Mouse (Mus musculus): ENCODE measurements around the gene 1700001C02Rik.

The 1700001C02Rik gene

GRCm38 (mm10) chr5:30495288-30495687 is 29.4 kb downstream of the 1700001C02Rik start:
- no peak for DNase-seq (ENCODE audit: low read depth)

GRCm38 (mm10) chr5:30496821-30497220 is 31.0 kb downstream of the 1700001C02Rik start:
- no peak for DNase-seq (ENCODE audit: low read depth)

GRCm38 (mm10) chr5:30497299-30497698 is 31.5 kb downstream of the 1700001C02Rik start:
- DNase-seq (ENCODE audit: low read depth): no peak

GRCm38 (mm10) chr5:30513111-30513510 is 47.3 kb downstream of the 1700001C02Rik start:
- DNase-seq (ENCODE audit: low read depth): no peak

- peak; percentile 45 for DNase-seq (ENCODE audit: low read depth)
These were observed 50.5 kb downstream of the 1700001C02Rik start for GRCm38 (mm10) chr5:30516376-30516775.

GRCm38 (mm10) chr5:30518108-30518507 is 52.3 kb downstream of the 1700001C02Rik start:
- no peak for DNase-seq (ENCODE audit: low read depth)

- DNase-seq (ENCODE audit: low read depth): no peak
These were observed 52.7 kb downstream of the 1700001C02Rik start for GRCm38 (mm10) chr5:30518547-30518946.

GRCm38 (mm10) chr5:30519494-30519893 is 53.6 kb downstream of the 1700001C02Rik start:
- no peak for DNase-seq (ENCODE audit: low read depth)

- DNase-seq (ENCODE audit: low read depth): no peak
These were observed 54.4 kb downstream of the 1700001C02Rik start for GRCm38 (mm10) chr5:30520214-30520732.

- no peak for DNase-seq (ENCODE audit: low read depth)
These were observed 56.6 kb downstream of the 1700001C02Rik start for GRCm38 (mm10) chr5:30522406-30522805.

- no peak for DNase-seq (ENCODE audit: low read depth)
These were observed 57.3 kb downstream of the 1700001C02Rik start for GRCm38 (mm10) chr5:30523131-30523530.

GRCm38 (mm10) chr5:30524213-30524612 is 58.4 kb downstream of the 1700001C02Rik start:
- DNase-seq (ENCODE audit: low read depth): no peak

- DNase-seq (ENCODE audit: low read depth): no peak
These were observed 60.3 kb downstream of the 1700001C02Rik start for GRCm38 (mm10) chr5:30525920-30526836.

- no peak for DNase-seq (ENCODE audit: low read depth)
These were observed 61.3 kb downstream of the 1700001C02Rik start for GRCm38 (mm10) chr5:30527129-30527528.

GRCm38 (mm10) chr5:30528906-30529305 is 63.1 kb downstream of the 1700001C02Rik start:
- DNase-seq (ENCODE audit: low read depth): no peak

Data from c-Kit-positive CD71-negative TER-119-negative erythroid progenitor cells, embryonic 14.5 days (primary cell).